Mouse (Mus musculus): ENCODE data around the gene Tas1r3.
A peak's percentile ranks its signal among the peaks of the same experiment; 100 is the strongest.

Tas1r3 gene

DNA sequence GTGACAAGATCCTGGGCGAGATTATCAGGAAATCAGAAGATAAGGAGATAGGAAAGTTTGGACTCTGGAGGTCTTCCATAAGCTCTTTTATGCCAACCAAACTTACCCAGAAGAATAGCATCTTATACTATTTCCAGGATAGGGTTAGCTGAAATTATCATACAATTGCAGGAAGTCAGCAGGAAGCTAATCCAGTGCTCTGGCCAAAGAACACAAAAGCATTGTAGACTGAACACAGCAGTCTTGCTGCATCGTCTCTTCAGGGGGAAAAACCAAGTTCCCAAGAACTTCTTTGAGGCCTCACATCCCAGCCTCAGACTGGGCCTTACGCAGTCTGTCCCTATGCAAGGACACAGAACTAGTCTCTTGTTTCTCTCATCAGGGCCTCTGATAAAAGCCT is 20.4 kb upstream of the Tas1r3 start:
- no peak for DNase-seq

DNA sequence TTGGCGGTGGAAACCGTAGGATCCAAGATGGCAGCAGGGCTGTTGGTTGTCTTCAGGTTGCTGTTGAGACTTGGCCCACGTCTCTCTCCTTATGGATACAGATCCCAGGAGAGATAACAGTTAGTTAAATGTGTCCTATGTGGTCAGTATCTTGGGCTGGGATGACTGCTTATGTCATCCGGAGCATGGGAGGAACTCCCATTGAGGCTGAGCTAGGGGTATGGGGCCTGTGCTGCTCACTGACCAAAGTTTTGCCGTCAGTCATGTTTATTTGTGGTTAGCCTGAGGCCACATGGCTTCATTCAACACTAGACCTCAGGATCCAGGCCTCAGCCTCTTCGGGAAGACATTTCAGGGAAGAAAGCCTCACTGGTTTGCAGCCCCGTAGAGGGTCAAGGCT is 8.2 kb upstream of the Tas1r3 start:
- no peak for DNase-seq

DNA sequence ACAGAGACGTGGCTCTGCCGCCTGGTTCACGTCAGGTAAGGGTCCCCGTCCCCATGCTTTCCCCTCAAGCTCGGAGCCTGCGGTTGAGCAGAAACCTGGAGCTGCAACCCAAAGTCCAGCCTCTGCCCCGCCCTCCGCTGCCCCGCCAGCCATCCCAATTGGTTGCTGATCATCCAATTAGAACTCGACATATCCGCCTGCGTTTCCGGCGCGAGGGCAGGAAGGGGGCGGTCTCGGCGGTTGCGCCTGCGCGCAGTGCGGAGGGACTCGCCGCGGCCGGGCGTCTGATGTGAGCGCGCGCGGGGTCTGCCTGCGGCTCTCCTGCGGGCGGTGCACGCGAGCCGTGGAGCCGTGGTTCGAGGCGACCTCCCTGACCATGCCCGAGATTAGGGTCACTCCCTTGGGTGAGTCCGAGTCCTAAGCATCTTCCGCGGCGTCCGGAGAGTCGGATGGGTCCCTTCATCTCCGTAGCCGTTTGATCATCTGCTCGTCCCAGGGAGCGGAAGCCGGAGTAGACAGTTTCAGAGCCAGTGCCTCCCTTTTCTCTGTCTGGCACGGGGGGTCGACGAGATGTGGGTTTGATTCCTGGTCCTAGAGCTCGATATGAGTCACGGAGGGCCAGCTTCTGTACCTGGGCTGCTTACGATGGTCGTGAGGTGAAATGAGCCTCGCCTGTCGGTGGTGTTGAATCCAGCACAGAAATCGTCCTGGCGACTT is 6.3 kb upstream of the Tas1r3 start, which contains the start of the genes Cptp and Ints11:
Cptp (minus strand) TSS at position 124 of the 717 bp plus-strand sequence.
Ints11 (plus strand) TSS at position 230 of the 717 bp plus-strand sequence.
- DNase-seq, result peak; percentile 97

DNA sequence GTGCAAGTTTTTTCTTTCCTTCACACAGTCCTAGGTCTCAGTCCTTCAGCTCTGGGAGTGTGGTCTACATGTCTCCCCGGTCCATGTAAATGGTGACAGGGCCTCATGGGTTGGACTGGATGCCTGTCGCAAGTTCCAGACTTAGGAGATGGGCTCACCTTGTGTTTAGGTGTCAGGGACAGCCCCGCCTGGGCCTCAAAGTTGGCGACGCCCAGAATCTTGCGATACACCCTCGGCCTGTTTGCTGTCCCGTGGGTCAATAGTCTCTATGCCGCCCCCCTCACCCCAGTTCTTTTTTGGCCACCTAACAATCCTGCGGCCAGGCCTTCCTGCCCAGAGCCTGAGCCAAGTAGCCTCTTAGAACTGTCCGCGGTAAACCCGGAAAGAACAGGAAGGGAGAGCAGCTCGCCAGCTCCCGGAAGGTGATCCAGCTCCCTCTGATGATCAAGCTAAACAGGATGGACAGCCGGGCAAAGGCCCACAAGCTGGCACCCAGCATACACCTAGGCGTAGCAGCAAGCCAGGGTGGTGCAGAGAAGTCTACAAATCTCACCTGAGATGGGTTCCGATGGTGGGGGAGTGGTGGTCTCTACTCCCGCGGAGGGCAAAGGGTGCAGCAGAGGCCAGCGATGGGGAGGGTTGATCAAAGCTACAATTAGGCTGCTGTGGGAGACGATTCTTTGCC is 5.6 kb upstream of the Tas1r3 start:
- DNase-seq, result no peak

DNA sequence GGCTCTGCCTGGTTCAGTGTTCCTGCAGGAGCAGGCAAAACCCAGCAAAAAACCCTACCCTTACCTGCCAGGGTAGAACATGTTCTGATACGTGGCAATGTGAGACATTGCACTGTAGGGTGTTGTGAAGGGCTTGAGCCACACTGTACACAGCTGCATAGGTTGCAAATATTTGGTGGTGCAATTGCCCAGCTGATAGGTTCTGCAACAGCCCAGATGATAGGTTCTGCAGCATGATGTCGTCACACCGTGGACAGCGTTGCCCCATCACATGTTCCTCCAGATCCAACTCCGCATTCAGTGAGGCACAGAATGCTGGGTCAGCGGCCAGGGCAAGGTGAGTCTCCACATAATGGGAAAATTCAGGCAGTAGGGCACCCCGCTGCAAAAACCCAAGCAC is 1.4 kb downstream of the Tas1r3 start:
- no peak for DNase-seq

DNA sequence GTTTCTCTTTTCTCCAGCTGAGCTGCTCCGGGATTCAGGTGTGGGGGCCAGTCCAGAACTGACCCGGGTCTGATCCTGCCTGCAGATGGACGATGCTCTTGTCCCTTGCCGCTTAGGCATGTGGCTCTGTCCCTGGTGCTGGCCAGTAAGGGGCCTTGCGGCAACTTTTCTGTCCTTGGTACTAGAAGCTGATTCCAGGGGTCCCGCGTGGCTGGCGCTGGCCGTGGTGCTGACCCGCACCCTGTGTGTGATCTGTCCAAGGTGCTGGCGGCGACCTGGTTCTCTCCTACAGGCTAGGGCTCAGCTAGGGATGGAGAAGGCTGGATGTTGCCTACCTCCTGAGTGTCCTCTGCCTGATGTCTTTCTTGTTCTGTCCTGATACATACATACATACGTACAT is 3.8 kb downstream of the Tas1r3 start:
- no peak for DNase-seq

DNA sequence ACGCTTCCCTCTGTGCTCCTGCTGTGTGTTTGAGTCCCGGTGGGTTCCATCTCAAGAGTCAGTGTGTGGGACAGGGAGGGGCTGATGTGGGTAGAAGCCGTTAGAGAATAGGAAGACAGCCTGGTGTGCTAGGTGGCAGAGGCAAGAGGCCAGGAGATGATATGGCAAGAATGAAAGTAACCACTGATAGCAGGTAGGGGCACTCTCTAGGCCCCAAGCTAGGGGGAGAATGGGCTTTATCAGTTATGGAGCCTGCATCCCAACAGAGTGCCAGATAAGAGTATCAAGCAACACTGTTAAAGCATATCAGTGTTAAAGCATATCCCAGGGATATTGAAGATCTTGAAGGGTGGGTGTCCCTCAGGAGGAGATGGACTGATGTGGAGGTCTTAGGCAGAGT is 6.3 kb downstream of the Tas1r3 start:
- no peak for DNase-seq

DNA sequence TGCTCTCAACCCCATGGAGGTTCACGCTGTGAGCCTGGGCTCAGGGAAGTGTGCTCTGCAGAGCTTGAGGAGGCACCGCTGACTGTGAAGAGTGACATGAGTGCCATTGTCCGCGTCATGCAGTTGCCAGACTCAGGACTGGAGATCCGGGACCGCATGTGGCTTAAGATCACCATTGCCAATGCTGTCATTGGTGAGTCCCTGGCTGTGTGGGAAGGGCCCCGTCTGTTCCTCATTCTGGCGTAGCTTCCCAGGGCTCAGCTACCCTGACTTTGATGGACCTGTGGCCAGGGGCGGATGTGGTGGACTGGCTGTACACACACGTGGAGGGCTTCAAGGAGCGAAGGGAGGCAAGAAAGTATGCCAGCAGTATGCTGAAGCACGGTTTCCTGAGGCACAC is 7.1 kb downstream of the Tas1r3 start:
- no peak for DNase-seq

DNA sequence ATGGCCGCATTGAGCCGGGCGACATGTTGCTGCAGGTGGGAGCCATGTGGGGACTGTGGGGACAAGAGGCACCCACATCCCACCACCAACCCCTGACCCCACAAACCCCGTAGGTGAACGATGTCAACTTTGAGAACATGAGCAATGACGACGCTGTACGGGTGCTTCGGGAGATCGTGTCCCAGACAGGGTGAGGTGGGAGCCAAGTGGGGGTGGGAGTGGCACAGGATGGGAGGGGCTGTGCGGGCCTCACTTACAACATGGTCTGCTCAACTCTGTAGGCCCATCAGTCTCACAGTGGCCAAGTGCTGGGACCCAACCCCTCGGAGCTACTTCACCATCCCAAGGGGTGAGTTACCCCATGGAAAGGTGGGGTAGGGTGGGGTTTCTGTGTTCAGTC is 8.2 kb downstream of the Tas1r3 start:
- no peak for DNase-seq

DNA sequence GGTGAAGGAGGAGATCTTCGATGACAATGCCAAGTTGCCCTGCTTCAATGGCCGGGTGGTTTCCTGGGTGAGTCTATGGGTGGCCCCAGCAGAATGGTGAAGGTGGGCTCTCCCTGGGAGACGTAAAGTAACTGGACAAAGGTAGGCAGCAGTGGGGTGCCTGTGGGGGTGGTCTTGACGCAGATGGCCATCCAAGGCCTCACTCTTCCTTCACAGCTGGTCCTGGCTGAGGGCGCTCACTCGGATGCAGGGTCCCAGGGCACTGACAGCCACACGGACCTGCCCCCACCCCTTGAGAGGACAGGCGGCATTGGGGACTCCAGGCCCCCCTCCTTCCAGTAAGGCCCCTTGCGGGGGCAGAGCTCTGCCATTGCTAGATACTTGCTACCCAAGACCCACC is 9.7 kb downstream of the Tas1r3 start:
- DNase-seq, result no peak

DNA sequence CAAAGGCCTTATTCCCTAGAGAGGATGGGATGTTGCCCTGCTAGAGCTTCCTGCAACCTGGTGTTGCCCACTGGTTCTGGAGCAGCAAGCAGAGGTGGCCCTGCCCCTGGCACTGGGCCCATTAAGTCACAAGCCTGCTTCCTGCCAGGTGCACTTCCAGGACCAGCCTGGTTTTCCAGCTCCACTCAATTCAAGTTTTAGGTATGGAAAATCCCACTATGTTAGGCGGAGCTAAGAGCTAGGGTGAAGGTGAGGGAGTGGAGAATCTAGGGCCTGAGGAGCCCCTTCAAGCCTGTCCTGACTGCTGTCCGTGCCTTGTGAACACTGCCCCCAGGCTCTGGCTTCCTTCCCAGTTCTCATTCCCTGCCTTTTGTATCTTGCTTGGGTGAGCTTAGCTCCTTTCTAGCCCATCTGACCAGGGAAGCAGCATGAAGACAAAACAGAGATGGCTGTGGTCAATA is 11.2 kb downstream of the Tas1r3 start:
- DNase-seq, result no peak

DNA sequence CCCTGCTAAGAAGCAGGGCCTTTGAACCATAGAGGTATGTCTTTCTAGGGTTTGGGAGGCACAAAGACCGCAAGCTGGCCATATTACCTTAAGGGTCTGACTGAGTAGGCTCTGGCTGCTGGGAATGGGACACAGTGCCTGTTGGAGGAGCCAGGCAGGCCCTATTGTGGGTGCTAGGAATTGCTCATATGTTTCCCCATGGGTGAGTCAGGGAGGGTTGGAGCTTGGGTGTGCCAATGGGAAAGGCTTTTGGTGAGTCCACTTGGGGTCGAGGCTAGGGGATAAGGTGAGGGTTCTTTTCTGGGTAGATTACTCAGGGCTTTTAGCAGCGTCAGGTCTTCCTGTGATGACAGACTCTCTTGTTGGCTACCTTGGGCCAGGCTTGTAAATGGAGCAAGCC is 11.8 kb downstream of the Tas1r3 start:
- DNase-seq, result no peak

DNA sequence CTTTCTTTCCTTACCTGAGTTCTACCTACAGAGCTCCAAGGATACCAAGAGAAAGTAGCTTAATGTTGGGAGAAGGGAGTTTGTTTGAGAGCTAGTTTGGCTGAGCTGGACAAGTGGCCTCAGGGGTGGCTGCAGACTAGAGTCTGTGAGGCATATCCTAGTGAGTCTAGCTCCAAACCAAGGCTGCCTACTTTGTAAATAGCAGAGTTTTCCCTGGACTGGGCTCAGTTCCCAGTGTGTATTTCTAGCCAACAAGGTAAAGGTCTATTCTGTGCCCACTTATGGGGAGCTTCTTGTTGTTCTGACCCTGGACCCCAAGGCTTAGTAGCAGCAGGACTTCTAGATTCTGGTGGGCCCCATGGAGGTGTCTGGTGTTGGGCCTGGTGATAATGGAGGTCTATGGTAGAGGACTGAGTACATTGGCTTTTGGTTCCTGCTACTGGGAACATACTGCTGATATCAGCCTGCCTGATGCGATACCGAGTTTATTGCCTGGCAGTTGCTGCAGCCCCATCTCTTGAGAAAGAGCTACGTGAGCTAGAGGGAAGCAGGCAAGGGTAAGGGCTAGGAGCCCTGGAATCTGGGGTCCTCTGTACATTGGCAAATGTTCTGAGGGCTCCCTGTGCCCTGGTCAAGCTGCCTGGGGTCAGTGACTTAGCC is 13.2 kb downstream of the Tas1r3 start:
- no peak for DNase-seq

DNA sequence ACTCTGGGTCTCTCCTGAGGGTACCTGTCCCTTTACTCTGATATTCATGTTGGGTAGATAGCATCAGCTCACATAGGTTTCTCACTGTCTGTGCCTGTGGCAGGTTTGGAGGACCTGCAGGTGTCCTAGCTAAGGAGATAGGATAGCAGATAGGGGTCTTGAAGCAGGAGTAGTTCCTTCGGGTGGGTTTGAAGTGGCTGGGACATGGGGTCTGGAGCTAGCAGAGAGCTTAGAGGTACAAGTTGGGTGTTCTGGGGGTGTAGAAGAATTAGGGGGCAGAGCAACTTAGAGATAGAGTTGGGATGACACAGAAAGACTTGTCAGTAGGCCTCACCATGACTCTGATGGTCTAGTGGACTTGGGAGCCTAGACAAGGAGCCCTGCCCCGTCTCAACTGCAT is 13.8 kb downstream of the Tas1r3 start:
- DNase-seq, result no peak

DNA sequence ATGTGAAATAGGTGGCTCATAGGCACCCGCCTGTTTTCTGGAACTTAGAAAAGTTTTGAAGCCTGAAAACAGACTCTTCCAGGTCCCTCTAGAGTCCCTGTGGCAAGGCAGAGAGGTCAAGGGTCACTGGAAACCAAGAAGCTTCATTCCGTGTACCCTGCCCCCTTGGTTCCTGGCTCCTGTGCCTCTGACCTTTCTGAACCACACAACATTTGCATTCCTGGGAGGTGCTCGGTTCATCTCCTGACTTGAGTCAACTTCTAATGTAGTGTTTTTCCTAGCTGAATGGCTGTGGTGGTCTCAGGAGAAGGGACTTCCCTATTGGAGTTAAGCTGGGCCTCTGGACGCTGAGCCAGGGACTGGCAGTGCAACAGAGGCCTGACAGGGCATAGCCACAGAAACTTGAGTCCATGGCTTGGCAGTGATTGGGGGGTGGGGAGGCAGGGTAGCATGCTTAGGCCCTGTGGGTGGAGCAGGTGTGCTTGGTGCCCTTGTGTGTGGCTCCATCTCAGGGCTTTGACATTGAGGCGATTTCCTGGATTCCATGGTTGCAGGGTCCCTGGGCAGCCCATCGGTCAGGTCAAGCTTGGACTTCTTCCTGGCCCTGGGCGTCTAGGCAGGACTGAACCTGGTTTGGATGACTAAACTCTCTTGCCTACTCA is 14.6 kb downstream of the Tas1r3 start:
- DNase-seq, result no peak

DNA sequence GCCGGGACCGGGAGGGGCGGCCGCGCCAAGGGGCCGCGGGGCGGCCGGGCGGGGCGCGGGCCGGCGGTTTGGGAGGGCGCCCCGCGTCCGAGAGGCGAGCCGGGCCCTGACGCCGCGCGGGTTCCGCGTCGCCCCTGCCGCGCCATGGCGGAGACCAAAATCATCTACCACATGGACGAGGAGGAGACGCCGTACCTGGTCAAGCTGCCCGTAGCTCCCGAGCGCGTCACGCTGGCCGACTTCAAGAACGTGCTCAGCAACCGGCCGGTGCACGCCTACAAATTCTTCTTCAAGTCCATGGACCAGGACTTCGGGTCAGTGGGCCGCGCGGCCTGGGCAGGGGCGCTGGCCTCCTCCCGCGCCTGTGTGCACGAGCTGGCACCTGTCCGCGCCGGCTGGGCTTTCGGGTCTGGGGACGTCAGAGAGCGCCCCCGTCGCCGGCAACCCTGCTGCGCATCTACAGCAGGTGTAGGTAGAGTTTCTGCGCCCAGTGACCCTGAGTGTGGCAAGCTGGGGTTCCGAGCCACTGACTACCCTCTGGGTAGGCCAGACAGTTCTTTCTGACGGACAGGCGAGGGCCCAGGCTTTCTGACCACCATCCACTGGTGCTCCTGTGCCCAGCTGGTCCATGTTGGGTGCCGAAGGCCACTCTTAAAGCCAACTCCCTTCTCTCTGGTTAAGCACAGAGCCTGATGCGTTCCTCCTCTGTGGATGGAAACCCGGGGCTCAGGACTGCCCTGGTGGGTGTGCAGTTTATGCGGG is 15.4 kb downstream of the Tas1r3 start:
- no peak for DNase-seq

DNA sequence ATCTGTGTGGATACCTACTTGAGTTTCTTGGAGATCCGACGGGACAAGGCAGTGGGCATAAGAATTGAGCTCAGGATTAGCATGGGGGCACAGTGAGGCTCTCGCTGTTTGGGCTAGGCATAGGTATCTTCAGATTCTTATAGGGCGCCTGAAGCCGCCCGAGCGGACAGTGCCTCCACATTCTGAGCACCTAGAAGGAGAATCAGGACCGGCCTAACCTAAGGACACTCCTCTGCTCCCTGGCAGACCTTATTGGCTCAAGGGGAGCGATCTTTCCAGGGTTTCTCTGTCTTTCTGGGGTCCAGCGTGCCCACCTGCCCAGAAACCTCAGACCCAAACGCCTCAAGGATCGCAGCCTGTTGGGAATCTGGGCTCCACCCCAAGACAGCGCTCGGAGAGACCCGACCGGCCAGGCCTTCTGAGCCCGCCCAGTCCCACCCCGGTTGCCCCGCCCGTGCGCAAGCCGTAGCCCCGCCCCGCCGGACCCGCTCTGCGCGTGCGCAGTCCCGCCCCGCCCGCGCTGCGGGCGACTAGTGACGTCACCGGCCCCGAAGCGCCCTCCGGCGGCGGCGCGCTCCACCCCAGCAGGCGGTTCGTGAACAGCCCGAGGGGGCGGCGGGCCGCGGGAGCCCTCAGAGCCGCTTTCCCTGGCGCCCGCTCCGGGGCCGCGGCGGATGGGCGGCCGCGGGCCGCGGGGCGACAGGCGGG is 16.1 kb downstream of the Tas1r3 start, which contains the start of gene Dvl1:
Dvl1 (plus strand) TSS at position 532 of the 708 bp plus-strand sequence.
- DNase-seq, result peak; percentile 96

DNA sequence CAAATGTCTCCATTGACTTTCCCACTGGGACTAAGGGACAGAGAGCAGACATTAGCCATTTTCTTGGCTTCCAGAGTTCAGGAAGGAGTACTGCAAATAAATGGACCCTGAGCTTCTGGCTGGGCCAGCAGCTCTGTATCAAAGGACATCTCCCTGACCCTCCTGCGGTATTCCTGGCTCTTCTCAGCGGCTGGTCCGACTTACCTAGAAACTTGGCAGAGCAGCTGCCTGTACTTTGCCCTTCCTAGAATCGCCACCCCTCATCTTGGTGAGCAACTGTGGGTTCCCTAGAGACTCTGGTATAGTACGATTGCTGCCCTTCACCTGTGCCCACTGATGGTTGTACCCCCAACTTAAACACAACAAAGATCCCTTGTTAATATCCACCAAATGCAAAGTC is 19.9 kb downstream of the Tas1r3 start:
- DNase-seq, result no peak

DNA sequence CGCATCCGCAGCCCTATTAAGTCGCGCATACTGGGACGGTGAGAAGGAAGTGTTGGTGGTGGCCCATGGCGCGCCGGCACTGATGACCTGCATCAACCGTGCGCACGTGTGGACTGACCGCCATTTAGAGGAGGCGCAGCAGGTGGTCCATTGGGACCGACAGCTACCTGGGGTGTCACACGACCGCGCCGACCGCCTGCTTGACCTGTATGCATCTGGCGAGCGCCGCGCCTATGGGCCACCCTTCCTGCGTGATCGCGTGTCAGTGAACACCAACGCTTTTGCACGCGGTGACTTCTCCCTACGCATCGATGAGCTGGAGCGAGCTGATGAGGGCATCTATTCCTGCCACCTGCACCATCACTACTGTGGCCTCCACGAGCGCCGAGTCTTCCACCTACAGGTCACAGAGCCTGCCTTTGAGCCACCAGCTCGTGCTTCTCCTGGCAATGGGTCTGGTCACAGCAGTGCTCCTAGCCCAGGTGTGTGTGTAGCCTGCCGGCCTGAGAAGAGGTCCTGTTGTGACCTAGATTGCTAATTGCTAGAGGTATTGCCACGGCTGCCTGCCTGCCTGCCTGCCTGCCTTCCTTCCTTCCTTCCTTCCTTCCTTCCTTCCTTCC is 21.4 kb downstream of the Tas1r3 start:
- no peak for DNase-seq

DNA sequence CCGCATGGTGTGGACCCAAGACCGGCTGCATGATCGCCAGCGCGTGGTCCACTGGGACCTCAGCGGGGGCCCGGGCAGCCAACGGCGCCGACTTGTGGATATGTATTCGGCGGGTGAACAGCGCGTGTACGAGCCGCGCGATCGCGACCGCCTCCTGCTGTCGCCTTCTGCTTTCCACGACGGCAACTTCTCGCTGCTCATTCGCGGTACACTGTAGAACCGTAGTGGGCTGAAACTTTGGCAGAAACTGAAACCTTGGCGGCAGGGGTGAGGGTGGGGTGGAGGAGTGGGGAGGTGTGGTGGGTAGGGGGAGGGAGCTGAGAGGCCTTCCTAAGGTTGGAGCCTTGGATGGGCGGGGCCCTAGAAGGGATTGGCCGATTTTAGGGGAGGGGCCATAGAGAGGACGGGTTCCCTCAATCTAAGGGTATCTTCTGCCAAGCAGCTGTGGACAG is 22.1 kb downstream of the Tas1r3 start:
- DNase-seq, result peak; percentile 54
